8 mouse cellular contexts compared by ENCODE assay signal in genomic region chr5:25497720-25498345, GRCm38 (mm10). TPM values are rescaled to one million over a fixed set of nuclear protein-coding genes. Genes with fewer than 3 reads are reported as not detected.
A peak's percentile ranks its signal among the peaks of the same experiment; 100 is the strongest.
DNase-seq lines count a peak whose midpoint lies in the region; ATAC-seq and TF ChIP-seq lines count a peak whose summit lies in the region.

No protein-coding gene starts in this region.

- H3K79me3 ChIP-seq in C2C12 (ENCODE audit: low read depth): peaks cover 33% of the 10 kb centered on the region

- TF ChIP-seq CTCF in C2C12 (IDR thresholded peaks at IDR 0.05; ENCODE audit: control insufficient read depth, insufficient read depth, insufficient read length): no peak
- TF ChIP-seq CTCF in bone marrow, adult 2 months (IDR thresholded peaks at IDR 0.05; ENCODE audit: control insufficient read depth, insufficient read depth, low read length): no peak
- TF ChIP-seq CTCF in embryonic fibroblast, embryonic 13.5 days (IDR thresholded peaks at IDR 0.05; ENCODE audit: borderline replicate concordance, insufficient read depth, low read length): no peak
- TF ChIP-seq CTCF in liver, embryonic 14.5 days (IDR thresholded peaks at IDR 0.05; ENCODE audit: low read depth): no peak

- no peaks in the 10 kb centered on the region for H3K36me3 ChIP-seq in C2C12 (ENCODE audit: control insufficient read depth, insufficient read depth)
- no peaks in the 10 kb centered on the region for H3K36me3 ChIP-seq in heart, embryonic 13.5 days
- H3K36me3 ChIP-seq in liver, embryonic 14.5 days (replicated peaks; ENCODE audit: control insufficient read depth, insufficient read depth, low read depth): no peaks in the 10 kb centered on the region
- H3K36me3 ChIP-seq in neural tube, embryonic 12.5 days: no peaks in the 10 kb centered on the region

- H3K27me3 ChIP-seq in C2C12 (ENCODE audit: control insufficient read depth, insufficient read depth, insufficient read length): no peaks in the 10 kb centered on the region
- no peaks in the 10 kb centered on the region for H3K27me3 ChIP-seq in heart, embryonic 13.5 days (replicated peaks)
- H3K27me3 ChIP-seq in liver, embryonic 14.5 days (ENCODE audit: control insufficient read depth, insufficient read depth, low read length): no peaks in the 10 kb centered on the region
- H3K27me3 ChIP-seq in neural tube, embryonic 12.5 days (replicated peaks): no peaks in the 10 kb centered on the region

- H3K79me2 ChIP-seq in C2C12 (ENCODE audit: control insufficient read depth, insufficient read depth): peaks cover 50% of the 10 kb centered on the region

- peak overlapping the region; percentile 71 for H3ac ChIP-seq in C2C12 (ENCODE audit: control insufficient read depth, insufficient read length, low read depth)

- peak; percentile 7; the same call in 1 of the 2 replicates for TF ChIP-seq POLR2A in bone marrow, adult 2 months (IDR thresholded peaks at IDR 0.05; ENCODE audit: borderline replicate concordance, control insufficient read depth, low read depth, low read length)
- no peak for TF ChIP-seq POLR2A in embryonic fibroblast, embryonic 13.5 days (IDR thresholded peaks at IDR 0.05; ENCODE audit: low read depth, low read length)

- ATAC-seq in heart, embryonic 13.5 days (ENCODE audit: extremely low read depth, insufficient number of reproducible peaks, low FRiP score, low TSS enrichment): no peak
- ATAC-seq in liver, embryonic 14.5 days (ENCODE audit: insufficient read depth): peak; percentile 57
- ATAC-seq in neural tube, embryonic 12.5 days (ENCODE audit: low FRiP score, low read depth): peak; percentile 17

- WGBS in bone marrow, adult 2 months: under 1% methylated on average over 78 of the region's 78 CpGs
- WGBS in heart, embryonic 13.5 days: under 1% methylated on average over 77 of the region's 78 CpGs
- WGBS in liver, embryonic 14.5 days (ENCODE audit: insufficient replicate concordance): under 1% methylated on average over 62 of the region's 78 CpGs
- under 1% methylated on average over 78 of the region's 78 CpGs for WGBS in neural tube, embryonic 12.5 days

- DNase-seq in kidney, postnatal 10 days: peak; percentile 75
- DNase-seq in liver, embryonic 14.5 days (ENCODE audit: low read depth in 3 of 3, low spot score in 3 of 3): peak; percentile 39 to 48 (median 45)
- peak; percentile 28 to 31 for DNase-seq in thymus, adult 18-20 months

- peak overlapping the region; percentile 100 for H3K27ac ChIP-seq in bone marrow, adult 2 months (ENCODE audit: control insufficient read depth, insufficient read depth, low read depth, low read length, poor library complexity)
- peak overlapping the region; percentile 89; the same call in 1 of the 2 replicates for H3K27ac ChIP-seq in embryonic fibroblast, embryonic 13.5 days (ENCODE audit: insufficient read depth, low read length)
- H3K27ac ChIP-seq in heart, embryonic 13.5 days (replicated peaks): peak overlapping the region; percentile 100
- peak overlapping the region; percentile 83 for H3K27ac ChIP-seq in liver, embryonic 14.5 days
- H3K27ac ChIP-seq in neural tube, embryonic 12.5 days: peak overlapping the region; percentile 98

- peaks cover 3% of the 10 kb centered on the region; the same call in 1 of the 2 replicates for H3K4me1 ChIP-seq in bone marrow, adult 2 months (ENCODE audit: control insufficient read depth, insufficient read depth, low read length)
- peaks cover 2% of the 10 kb centered on the region; the same call in 1 of the 2 replicates for H3K4me1 ChIP-seq in embryonic fibroblast, embryonic 13.5 days (ENCODE audit: control insufficient read depth, insufficient read depth, low read length)
- peaks cover 24% of the 10 kb centered on the region for H3K4me1 ChIP-seq in heart, embryonic 13.5 days
- peaks cover 9 to 12% of the 10 kb centered on the region in 2 experiments for H3K4me1 ChIP-seq in liver, embryonic 14.5 days (replicated peaks; ENCODE audit: control insufficient read depth in 2 of 2, insufficient read depth in 2 of 2, low read length in 1 of 2)
- H3K4me1 ChIP-seq in neural tube, embryonic 12.5 days: peaks cover 10% of the 10 kb centered on the region

- H3K9ac ChIP-seq in heart, embryonic 13.5 days: peak overlapping the region; percentile 98
- H3K9ac ChIP-seq in liver, embryonic 14.5 days (replicated peaks): peak overlapping the region; percentile 99
- peak overlapping the region; percentile 91 for H3K9ac ChIP-seq in neural tube, embryonic 12.5 days

- no peak for TF ChIP-seq EP300 in liver, embryonic 14.5 days (IDR thresholded peaks at IDR 0.05; ENCODE audit: low read depth)

- H3K4me3 ChIP-seq in C2C12 (ENCODE audit: insufficient read depth, poor library complexity, severe bottlenecking): peak overlapping the region; percentile 71
- peak overlapping the region; percentile 98 for H3K4me3 ChIP-seq in bone marrow, adult 2 months (replicated peaks; ENCODE audit: control insufficient read depth, low read depth, low read length)
- peak overlapping the region; percentile 99 for H3K4me3 ChIP-seq in embryonic fibroblast, embryonic 13.5 days (ENCODE audit: insufficient read depth, low read length)
- H3K4me3 ChIP-seq in heart, embryonic 13.5 days: peak overlapping the region; percentile 99
- H3K4me3 ChIP-seq in liver, embryonic 14.5 days (ENCODE audit: insufficient read depth in 1 of 2, low read depth in 2 of 2, low read length in 2 of 2): peak overlapping the region; percentile 95 to 97
- H3K4me3 ChIP-seq in neural tube, embryonic 12.5 days: peak overlapping the region; percentile 94

- peak overlapping the region; percentile 81 for H3K4me2 ChIP-seq in heart, embryonic 13.5 days
- peak overlapping the region; percentile 99 for H3K4me2 ChIP-seq in liver, embryonic 14.5 days (ENCODE audit: low read depth)
- H3K4me2 ChIP-seq in neural tube, embryonic 12.5 days (replicated peaks): peak overlapping the region; percentile 91

- no peaks in the 10 kb centered on the region for H3K9me3 ChIP-seq in heart, embryonic 13.5 days
- H3K9me3 ChIP-seq in liver, embryonic 14.5 days (ENCODE audit: control insufficient read depth, low read length): no peaks in the 10 kb centered on the region
- H3K9me3 ChIP-seq in neural tube, embryonic 12.5 days: no peaks in the 10 kb centered on the region

TF ChIP-seq in C2C12, 6 proteins besides CTCF, POLR2A, EP300 and RAD21:
- no peak for TF ChIP-seq CEBPB (IDR thresholded peaks at IDR 0.05; ENCODE audit: low read depth)
- TF ChIP-seq MAX (IDR thresholded peaks at IDR 0.05): no peak
- TF ChIP-seq MYOD1 (IDR thresholded peaks at IDR 0.05; ENCODE audit: control insufficient read depth, insufficient read length, low read depth): no peak
- TF ChIP-seq FOSL1 (IDR thresholded peaks at IDR 0.05; ENCODE audit: insufficient read depth, low read length, poor library complexity, severe bottlenecking): no peak
- no peak for TF ChIP-seq MYOG (IDR thresholded peaks at IDR 0.05; ENCODE audit: control insufficient read depth, extremely low read depth, insufficient read length)
- no peak for TF ChIP-seq USF1 (IDR thresholded peaks at IDR 0.05; ENCODE audit: low read depth)
TF ChIP-seq in C2C12: peak in this region for 0.

RNA-seq across cellular contexts. Expression of gene Kmt2c, which starts 0.8 kb away (rescaled TPM):
- 2.6 TPM for polyA plus RNA-seq in C2C12 (2012; fragmentation: generic; extraction: Trizol)
- 20.8 and 28.5 TPM in 2 replicates for polyA plus RNA-seq in bone marrow, adult 2 months (2011; ENCODE audit: insufficient read depth, insufficient read length, low replicate concordance, missing spikeins)
- polyA plus RNA-seq in embryonic fibroblast, embryonic 13.5 days (2011; ENCODE audit: insufficient read length, low read depth, missing spikeins): 21.2 and 28.6 TPM in 2 replicates
- polyA plus RNA-seq in heart, embryonic 13.5 days (2015; fragmentation: Nextera tagmentation; extraction: Ambion mirVana): 7.2 and 7.3 TPM in 2 replicates
- 5.7 and 7.1 TPM in 2 replicates for polyA plus RNA-seq in liver, embryonic 14.5 days (2012; rRNA removed)
- 7.1 and 7.5 TPM in 2 replicates for polyA plus RNA-seq in liver, embryonic 14.5 days (2014; fragmentation: Nextera tagmentation; extraction: Ambion mirVana)
- 22.4 and 23.8 TPM in 2 replicates for polyA plus RNA-seq in neural tube, embryonic 12.5 days (2016; fragmentation: Nextera tagmentation; extraction: Ambion mirVana)

RNA-seq across cellular contexts. Expression of gene Cct8l1, which starts 18.0 kb away (rescaled TPM):
- polyA plus RNA-seq in C2C12 (2012; fragmentation: generic; extraction: Trizol): not detected
- not detected in 2 replicates for polyA plus RNA-seq in bone marrow, adult 2 months (2011; ENCODE audit: insufficient read depth, insufficient read length, low replicate concordance, missing spikeins)
- polyA plus RNA-seq in embryonic fibroblast, embryonic 13.5 days (2011; ENCODE audit: insufficient read length, low read depth, missing spikeins): not detected in 2 replicates
- 0.08 TPM in 1 of 2 replicates, not detected in the other for polyA plus RNA-seq in heart, embryonic 13.5 days (2015; fragmentation: Nextera tagmentation; extraction: Ambion mirVana)
- not detected in 2 replicates for polyA plus RNA-seq in liver, embryonic 14.5 days (2012; rRNA removed)
- polyA plus RNA-seq in liver, embryonic 14.5 days (2014; fragmentation: Nextera tagmentation; extraction: Ambion mirVana): not detected in 2 replicates
- polyA plus RNA-seq in neural tube, embryonic 12.5 days (2016; fragmentation: Nextera tagmentation; extraction: Ambion mirVana): 0.13 TPM in 1 of 2 replicates, not detected in the other
